Mouse (Mus musculus) MEL-GATA-1-ER (cell line): ENCODE measurements around the gene Cdcp1.
A peak's percentile ranks its signal among the peaks of the same experiment; 100 is the strongest.

Experiments
- DNase-seq: peaks from one replicate; pipeline ENCODE4 v3.0.0-alpha.2; 2012; ENCODE audit warnings: low read depth; ENCODE audit errors: extremely low read depth

The Cdcp1 gene

DNA sequence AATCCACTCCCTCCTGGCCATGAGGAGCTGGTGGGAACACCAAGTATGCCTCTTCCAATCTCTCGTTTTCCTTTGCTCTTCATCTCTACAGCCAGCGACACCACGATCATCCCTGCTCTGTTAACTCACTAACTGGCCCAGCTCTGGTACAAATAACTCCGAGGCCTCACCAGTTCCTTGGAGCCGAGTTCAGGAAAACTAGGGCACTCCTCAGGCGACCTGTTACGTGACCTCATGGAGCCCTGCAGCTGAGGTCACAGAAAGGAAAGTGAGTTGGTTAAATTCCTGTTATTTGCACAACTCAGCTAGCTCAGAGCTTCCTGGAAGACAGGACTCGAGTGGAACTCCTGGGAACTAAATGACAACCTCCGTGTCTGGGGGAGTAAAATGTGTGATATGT, 2.5 kb downstream of the Cdcp1 start:
- DNase-seq, result no peak

DNA sequence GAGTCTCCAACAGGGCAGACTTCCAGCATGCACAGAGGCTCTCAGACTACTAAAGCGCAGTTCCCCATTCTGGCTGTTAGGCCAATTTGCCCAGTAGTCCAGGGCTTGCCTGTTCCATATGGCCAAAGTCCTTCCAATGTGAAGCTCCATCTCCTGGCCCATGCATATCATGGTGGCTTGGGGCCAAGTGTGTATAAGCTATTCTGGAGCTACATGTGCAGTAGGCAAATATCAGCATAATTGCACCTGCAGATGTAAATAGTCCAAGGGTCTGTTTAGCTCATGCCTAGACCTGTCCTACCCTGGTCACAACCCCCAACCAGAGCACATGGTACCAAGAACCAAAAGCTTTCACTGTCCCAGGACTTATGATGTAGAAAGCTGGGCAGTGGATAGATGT, 7.9 kb downstream of the Cdcp1 start:
- no peak for DNase-seq

DNA sequence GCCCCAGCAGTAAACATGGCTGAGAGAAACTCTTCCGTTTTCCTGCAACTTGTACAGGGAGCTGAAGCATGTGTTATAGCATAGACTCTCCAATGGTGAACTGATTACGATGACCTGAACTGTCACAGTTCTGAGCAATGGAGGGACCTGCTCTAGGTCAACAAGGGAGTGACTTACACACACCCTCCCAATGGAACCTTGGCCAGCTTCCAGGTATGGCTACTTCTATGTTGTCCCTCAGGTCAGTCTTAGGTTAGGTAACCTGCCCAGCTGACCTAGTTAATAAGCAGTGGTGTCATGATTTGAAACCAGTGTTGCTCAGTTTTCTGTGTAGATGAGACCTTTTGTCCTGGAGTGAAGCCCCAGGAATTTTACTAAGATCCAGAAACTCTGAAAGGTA, 8.9 kb downstream of the Cdcp1 start:
- no peak for DNase-seq

DNA sequence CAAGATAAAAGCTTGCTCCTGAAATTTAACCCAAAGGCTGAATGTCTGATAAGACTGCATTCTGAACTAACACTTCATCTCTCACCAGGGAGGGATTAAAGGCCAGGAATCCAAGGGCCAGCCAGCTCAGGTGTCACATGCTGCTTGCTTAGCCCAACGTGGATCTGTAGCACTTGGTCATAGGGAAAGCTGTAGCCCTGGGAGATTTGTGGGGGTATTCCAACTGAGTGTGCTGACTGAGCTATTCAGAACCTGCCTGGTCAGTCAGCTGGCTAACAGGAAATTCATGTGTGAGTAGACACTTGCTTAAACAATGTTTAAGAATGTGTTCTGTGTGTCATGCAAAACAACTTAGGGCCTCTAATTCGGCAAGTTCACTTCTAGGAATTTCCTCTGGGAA, 9.3 kb downstream of the Cdcp1 start:
- DNase-seq, result no peak

DNA sequence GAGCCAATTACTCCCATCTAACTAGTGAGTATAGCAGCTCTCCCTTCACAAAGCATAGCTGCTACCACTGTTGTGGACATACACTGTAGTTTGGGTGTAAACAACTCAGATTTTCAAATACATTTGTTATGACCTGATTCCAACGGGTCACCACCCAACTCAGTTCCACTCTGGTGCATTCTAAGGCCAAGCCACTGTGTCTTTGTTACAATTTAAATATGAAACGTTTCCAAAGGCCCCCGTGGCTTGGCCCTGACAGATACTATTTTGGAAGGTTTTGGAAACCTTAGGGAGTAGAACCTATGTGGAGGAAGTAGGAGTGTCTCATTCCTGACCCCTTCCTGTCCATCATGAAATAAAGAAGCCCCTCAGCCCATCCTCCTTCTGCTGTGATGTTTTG, 15.7 kb downstream of the Cdcp1 start:
- no peak for DNase-seq

DNA sequence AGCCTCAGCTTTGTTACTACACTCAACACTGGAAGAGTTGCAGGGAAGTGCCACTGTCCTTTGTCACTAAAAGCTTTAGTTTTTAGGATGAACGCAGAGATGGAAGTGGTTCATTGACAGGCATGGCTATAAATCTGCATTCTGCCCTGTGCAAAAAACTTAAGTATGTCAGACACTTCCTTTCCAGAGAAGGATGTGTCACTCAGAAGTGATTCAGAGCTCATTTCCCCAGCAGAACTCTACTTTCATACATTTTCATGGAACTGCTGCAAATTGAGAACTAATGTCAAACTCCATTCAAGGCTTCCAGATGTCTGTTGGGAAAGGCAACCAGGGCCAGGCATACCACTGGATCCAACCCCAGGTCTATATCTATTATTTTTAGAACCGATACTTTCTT, 27.6 kb downstream of the Cdcp1 start:
- no peak for DNase-seq

DNA sequence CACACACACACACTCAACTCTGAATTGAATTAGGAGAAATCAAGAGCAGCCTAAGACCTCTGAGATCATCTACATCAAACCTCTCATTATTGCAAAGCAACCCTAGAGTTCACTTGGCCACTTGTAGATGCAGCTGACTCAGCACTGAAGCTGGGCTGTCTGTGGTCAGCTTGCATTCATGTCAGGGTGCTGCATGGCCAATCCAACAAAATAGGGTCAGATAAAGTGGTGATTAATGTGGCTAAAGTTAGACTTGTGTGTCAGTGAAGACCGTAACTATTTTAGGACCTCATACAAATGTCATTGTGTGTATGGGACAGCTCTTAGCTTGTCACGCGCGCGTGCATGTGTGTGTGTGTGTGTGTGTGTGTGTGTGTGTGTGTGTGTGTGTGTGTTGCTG, 28.2 kb downstream of the Cdcp1 start:
- no peak for DNase-seq

DNA sequence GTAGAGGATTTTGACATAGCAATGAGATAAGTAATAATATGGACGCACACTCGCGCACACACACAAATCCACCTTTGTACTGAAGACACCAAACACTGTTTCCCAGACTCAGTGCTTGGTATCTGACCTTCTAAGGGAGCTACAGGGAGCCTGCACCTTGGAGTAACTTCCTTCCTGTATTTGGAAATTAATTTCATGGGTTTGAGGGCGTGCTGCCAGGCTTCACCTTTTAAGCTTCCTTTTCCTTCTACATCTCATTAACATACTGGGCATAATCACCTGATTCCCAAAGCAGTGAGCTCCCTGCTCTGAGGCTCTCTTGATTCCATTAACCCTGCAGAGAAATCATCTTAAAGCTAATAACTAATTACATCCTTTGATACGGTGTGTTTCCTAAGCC, 29.7 kb downstream of the Cdcp1 start:
- DNase-seq, result no peak

DNA sequence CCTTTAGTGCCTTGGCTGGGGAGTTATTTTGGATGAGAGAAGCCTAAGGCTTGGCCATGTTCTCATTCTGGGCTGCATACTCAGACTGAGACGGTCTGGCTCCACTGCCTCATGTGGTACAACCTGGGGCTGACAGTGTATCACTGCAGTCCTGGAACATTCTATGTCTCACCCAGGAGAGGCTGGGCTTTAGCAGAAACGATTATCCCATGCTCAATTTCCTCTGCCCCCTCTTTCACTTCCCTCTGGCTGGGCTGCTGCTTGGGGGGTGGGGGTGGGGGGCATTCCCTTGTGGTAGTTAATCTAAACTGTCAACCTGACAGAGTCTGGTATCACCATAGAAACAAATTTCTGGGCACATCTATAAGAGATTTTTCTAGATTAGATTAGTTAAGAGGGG, 30.3 kb downstream of the Cdcp1 start:
- no peak for DNase-seq

DNA sequence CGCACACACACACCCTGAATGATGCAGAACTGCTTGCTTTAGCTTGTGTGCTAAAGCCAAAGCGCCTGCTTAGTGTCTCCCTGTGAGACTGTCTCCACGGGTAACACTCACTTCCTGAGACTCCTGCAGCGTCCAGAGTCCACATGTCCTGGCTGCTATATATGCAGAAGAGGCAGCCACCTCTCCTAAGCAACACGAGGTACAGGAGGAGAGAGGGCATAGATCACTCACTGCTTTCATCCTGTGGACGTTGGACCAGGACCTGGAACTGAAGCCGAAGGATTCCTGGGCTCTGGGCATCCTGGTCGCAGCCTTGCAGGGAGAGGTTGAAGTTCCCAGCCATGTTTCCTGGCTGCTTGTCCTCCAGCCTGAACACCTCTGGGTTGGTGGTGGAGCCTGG, 32.6 kb downstream of the Cdcp1 start:
- no peak for DNase-seq

DNA sequence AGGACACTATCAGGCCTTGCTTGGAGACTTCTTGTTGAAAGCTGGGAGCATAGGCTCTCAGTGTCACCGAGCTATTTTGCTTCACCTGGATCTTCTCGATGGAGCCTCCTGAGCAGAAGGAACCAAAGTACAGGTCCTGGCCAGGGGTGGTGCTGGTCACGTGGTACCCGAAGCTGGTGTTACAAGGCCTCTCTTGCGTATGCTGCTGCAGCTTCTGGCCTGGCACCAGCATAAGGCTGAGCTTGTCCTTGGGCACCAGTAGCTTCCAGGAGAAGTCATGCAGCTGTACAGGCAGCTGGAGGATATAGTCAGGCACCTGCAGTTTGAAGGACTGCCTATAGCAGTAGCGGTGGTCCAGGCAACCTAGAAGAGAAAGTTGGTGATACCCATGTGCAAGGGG, 35.8 kb downstream of the Cdcp1 start:
- DNase-seq, result no peak

DNA sequence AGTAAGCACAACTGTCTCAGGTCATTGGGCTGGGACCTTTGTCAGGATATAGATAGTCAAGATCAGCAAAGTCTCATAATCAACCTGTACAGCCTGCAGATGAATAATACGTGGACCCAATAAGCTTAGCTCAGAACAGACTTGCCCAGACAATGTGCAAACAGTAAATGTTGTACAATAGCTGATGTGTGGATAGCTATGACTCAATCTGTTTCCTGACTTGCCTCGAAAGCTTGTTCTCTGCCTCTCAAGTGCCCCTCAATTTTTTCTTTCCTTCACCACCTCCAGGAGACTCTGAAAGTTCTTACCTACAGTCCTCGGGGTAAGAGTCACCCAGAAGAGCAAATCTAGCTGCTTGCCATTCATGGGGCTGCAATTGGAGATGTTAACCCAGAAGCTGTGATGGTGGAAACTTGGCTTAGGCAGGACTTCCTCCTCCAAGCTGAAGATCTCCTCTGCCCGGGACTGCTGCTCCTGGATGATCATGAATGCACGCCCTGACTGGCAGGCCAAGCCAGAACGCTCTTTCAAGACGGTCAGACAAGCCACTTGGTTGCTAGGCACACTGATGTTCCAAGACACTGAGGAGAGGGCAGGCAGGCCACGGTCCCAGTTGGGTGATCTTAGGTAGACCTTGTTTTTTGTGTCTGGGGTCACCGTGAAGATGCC, 38.3 kb downstream of the Cdcp1 start:
- no peak for DNase-seq

DNA sequence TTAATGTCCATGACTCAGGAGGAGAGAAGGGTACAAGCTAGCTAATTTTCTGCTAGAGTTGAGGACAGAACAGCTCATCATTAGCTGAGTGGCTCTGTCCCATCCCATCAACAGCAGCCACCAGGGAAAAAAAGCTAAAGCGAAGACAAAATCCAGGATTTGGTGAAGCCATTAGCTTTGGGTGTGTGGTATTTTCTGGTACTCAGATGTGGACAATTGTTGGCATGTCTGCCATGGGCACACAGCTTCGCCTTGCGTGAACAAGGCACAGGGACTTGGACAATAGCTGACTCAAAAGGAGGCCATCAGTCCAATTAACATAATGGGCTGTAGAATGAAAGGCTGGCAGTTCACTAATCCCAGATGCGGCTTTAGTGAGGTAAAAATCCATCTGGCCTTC, 41.5 kb downstream of the Cdcp1 start:
- DNase-seq, result no peak

DNA sequence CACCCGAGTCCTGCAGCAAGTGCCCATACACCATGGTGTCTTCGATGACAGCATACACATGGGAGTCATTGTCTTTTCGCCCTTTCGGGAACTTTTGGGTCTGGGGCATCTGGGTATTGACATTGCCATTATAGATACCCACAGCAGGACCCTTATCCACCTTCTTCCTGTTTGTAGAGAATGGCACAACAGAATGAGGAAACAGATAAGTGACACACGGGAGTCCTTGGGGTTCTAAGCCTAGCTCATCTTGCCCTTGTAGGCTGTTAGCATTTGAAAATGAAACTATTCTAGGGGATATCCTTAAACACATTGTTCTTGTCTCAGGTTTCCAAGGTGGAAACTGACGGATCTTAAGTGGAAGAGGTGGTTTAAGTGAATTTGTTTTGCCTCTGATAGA, 42.1 kb downstream of the Cdcp1 start:
- peak; percentile 83 for DNase-seq

DNA sequence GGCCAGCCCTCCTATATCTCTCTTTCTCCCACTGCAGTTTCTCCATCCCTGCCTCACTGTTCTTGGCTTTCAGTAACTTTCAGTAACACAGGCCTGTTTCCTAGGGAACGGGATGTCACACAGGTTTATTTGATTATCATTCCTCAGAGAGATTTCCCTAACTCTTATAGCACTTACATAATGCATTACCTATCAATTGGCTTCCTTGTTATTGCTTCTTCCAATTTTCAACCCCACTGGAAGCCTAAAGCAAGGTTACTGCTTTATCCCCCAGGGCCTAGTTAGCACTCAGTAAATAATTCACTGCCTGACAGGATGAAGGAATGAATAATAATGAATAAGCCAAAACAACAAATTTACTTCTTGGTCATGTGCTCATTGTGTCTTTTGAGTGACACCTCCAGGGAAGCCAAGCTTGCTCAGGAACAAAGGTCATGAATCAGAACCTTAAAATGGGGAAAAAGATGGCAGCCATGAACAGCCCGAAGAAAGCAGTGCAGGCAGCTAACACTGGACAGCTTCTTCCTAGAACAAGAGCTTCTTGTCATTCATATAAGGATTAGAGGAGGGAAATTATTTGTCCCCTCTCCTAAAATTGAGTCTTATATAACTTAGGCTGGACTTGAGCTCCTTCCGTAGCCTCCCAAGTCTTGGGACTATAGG, 49.9 kb downstream of the Cdcp1 start:
- DNase-seq, result no peak

DNA sequence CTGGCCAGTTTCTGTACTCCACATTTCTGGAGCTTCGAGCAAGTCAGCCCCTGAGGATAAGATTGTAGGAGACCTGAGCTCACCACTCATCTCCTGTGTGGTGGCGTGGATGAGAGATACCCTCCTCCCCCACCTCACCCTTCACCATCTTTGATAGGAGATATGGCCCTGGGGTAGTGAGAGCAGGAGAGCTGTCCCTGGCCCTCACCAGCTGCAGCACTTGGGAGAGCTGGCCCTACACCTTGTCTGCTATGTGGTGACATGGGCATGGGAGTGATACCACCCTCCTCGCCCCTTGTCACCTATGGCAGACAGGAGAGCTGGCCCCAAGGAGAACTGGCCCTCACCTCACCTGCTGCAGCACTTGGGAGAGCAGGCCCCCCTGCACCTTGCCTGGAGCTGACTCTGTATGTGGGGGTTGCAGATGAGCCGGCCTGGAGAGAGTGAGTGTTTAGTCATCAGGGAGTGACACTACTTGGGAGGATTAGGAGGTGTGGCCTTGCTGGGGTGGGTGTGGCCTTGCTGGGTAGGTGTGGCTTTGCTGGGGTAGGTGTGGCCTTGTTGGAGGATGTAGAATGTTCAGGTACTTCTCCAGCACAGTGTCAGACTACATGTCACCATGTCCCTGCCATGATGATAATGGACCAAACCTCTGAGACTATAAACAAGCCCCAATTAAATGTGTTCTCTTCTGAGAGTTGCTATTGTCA, 52.7 kb downstream of the Cdcp1 start:
- DNase-seq, result no peak

DNA sequence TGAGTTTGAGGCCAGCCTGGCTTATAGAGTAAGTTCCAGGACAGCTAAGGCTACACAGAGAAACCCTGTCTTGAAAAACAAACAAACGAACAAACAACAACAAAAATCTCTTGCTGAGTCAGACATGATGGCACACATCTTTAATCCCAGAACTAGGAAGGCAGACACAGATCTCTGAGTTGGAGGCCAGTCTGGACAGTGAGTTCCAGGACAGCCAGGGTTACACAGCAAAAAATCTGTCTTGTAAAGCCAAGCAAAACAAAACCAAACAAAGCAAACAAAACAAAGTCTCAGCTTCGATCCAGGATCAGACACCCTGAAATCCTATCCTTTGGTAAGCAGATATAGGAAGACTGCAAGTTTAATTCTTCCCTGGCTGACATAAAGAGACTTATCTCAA, 54.0 kb downstream of the Cdcp1 start:
- no peak for DNase-seq

DNA sequence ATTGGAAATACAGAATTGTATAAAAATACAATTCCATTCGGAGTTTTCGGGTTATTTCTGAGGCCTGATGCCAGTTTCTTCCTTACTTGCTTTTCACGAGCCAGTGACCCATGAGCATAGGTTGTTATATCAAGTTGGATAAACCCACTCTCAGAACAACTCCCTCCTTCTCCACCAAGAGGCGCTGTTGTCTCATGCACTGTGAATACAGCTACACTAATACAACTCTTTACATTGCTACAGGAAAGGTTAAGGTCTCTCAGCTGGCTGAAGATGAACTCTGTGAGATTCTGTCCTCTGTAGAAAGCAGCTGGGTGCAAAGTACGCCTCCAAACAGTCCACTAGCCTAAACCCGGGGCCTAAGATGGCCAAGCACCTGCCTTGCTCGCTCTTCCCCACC, 56.5 kb downstream of the Cdcp1 start:
- DNase-seq, result peak; percentile 80

DNA sequence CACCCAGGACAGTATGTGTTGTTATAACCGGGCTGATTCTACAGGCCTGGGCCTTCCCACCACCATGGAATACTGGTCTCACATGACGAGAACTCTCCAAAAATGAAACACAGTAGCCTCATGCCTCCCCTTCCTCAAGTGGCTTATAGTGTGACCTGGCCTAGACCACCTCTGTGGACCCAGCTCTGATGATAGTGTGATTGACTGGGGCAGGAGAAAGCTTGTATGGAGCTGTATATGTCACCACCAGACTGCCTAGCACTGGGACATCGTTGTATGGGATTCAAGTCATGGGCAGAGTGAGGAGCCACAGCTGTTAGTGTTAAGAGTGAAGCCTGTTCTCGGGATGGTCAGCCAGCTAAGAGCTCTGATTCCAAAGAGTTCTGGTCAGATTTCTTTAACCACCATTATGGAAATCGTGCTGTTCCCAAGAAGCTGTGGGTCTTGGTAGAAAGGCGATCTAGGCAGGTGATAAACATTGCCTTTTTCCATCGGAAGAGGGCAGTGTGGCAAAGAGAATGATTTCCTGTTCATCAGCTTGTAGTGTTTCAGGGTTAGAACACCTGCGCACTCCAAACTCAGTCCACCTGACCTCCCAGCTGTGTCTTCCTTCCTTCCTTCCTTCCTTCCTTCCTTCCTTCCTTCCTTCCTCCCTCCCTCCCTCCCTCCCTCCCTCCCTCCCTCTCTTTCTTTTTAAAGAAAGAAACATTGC, 57.6 kb downstream of the Cdcp1 start:
- no peak for DNase-seq

DNA sequence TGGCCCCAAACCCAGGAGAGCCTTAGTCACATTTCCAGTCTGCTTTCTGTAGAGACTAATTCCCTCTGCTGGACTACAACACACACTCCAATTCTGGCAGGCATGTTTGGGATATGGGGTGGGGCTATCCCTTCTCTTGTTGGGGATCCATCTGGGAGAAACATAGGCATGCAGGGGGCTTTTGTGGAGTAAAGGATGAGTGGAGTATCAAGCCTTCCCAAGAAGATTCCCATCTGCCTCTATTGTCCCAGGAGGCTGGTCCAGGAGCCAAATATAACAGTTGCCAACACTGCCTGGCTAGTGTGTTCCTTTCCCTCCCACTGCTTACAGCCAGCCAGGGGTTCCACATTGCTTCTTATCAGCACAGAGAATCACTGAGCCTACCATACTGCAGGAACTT, 58.1 kb downstream of the Cdcp1 start:
- DNase-seq, result no peak

DNA sequence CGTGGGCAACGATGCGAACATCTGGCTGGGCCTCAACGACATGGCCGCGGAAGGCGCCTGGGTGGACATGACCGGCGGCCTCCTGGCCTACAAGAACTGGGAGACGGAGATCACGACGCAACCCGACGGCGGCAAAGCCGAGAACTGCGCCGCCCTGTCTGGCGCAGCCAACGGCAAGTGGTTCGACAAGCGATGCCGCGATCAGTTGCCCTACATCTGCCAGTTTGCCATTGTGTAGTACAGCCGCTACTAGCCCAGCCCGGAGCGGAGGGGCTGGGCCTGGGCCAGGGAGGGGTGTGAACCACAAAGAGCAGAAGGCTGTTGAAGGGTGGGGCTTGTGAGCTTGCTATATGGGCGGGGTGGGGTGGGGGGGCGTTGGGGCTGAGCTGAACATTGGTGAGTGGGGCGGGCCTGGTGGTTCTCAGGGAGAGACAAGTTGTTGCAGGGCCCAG, 58.9 kb downstream of the Cdcp1 start:
- DNase-seq, result no peak

DNA sequence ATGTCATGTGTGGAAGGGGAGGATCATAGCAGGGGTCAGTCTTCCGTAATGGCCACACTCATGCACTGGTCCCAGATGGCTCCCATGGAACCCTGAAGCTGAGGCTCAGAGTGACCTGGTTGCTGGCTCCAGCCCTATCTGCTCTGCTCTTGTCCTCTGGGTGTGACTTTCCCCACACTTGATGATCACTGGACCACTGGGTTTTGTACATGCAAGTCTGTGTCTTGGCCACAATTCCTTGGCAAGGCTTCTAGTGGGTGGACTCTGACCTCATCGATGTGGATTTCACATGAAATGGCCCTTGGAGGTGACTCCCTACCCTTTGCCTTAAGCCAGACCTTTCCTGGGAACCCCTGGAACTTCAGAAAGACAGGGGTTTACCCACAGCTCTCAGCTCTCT, 62.7 kb downstream of the Cdcp1 start:
- DNase-seq, result no peak
